Mouse (Mus musculus) telencephalon, adult 2 months (tissue): ENCODE data around the gene Psmb7.

Experiments
- DNase-seq: peaks from one replicate; pipeline ENCODE4 v3.0.0-alpha.2; 2011; ENCODE audit warnings: low read depth, low spot score

Psmb7 gene

GRCm38 (mm10) chr2:38591751-38592459 lies 52.0 kb downstream of the Psmb7 start:
- peak; percentile 55 for DNase-seq

GRCm38 (mm10) chr2:38586733-38587132 lies 57.2 kb downstream of the Psmb7 start:
- DNase-seq, result no peak

GRCm38 (mm10) chr2:38585379-38585736 lies 58.5 kb downstream of the Psmb7 start:
- DNase-seq, result no peak

- no peak for DNase-seq
Observed at GRCm38 (mm10) chr2:38584514-38585378, 59.1 kb downstream of the Psmb7 start.

GRCm38 (mm10) chr2:38583982-38584381 lies 59.9 kb downstream of the Psmb7 start:
- DNase-seq, result no peak

GRCm38 (mm10) chr2:38579528-38579927 lies 64.4 kb downstream of the Psmb7 start:
- no peak for DNase-seq

- DNase-seq, result peak; percentile 38
Observed at GRCm38 (mm10) chr2:38578602-38579521, 65.0 kb downstream of the Psmb7 start.

GRCm38 (mm10) chr2:38574697-38575096 lies 69.2 kb downstream of the Psmb7 start:
- no peak for DNase-seq

GRCm38 (mm10) chr2:38571971-38572601 lies 71.8 kb downstream of the Psmb7 start:
- DNase-seq, result no peak

GRCm38 (mm10) chr2:38562596-38562995 lies 81.3 kb downstream of the Psmb7 start:
- no peak for DNase-seq

GRCm38 (mm10) chr2:38560296-38561227 lies 83.3 kb downstream of the Psmb7 start:
- DNase-seq, result no peak

- DNase-seq, result no peak
Observed at GRCm38 (mm10) chr2:38556721-38557120, 87.2 kb downstream of the Psmb7 start.

- DNase-seq, result no peak
Observed at GRCm38 (mm10) chr2:38555659-38556058, 88.2 kb downstream of the Psmb7 start.

- DNase-seq, result no peak
Observed at GRCm38 (mm10) chr2:38554226-38554995, 89.5 kb downstream of the Psmb7 start.

- DNase-seq, result no peak
Observed at GRCm38 (mm10) chr2:38552004-38552443, 91.9 kb downstream of the Psmb7 start.

GRCm38 (mm10) chr2:38547793-38548517 lies 95.9 kb downstream of the Psmb7 start:
- DNase-seq, result no peak

- no peak for DNase-seq
Observed at GRCm38 (mm10) chr2:38546748-38547147, 97.1 kb downstream of the Psmb7 start.

- DNase-seq, result no peak
Observed at GRCm38 (mm10) chr2:38546222-38546621, 97.7 kb downstream of the Psmb7 start.

- DNase-seq, result no peak
Observed at GRCm38 (mm10) chr2:38545706-38546105, 98.2 kb downstream of the Psmb7 start.
